Mouse (Mus musculus) forebrain, postnatal 0 days (tissue): ENCODE measurements at regions not wholly inside any gene's neighbourhood (a gene's known extent, or its start where the extent isn't known, plus 50 kb on each side); places are given as distances from the start of the nearest gene placed in this dataset.
A peak's percentile ranks its signal among the peaks of the same experiment; 100 is the strongest.
"Not testable (repeated sequence)": the region's sequence is repeated elsewhere in the genome, so short reads cannot be mapped to it uniquely, and the experiment has no call there.

Experiments used
- ATAC-seq: fragments of 200-750 bp; cut with Nextera tagmentation; 2 replicates; pipeline ENCODE4 v1.8.0; 2017; ENCODE audit warnings: mild to moderate bottlenecking, moderate library complexity
- DNase-seq: peaks from one replicate; pipeline ENCODE4 v3.0.0-alpha.2; 2015
- H3K27ac ChIP-seq: fragments of 300-500 bp; sonication (generic); 2 replicates; pipeline ENCODE4 v1.5.1; 2014; ENCODE audit warnings: low read depth, mild to moderate bottlenecking, antibody characterized with exemption, low read length, moderate library complexity, mixed read lengths
- H3K27me3 ChIP-seq: fragments of 300-500 bp; sonication (generic); 2 replicates; pipeline ENCODE4 v1.6.1; 2014; ENCODE audit warnings: mild to moderate bottlenecking, low read length, mixed read lengths; ENCODE audit not compliant: insufficient read depth
- H3K36me3 ChIP-seq: fragments of 300-500 bp; sonication (generic); 2 replicates; pipeline ENCODE4 v1.6.1; 2014; ENCODE audit warnings: mild to moderate bottlenecking, moderate library complexity; ENCODE audit not compliant: insufficient read depth
- H3K4me1 ChIP-seq: fragments of 300-500 bp; sonication (generic); 2 replicates; pipeline ENCODE4 v1.6.1; 2014; ENCODE audit warnings: antibody characterized with exemption; ENCODE audit not compliant: insufficient read depth
- H3K4me2 ChIP-seq: fragments of 300-500 bp; sonication (generic); 2 replicates; pipeline ENCODE4 v1.6.1; 2014; ENCODE audit warnings: low read depth, mild to moderate bottlenecking, moderate library complexity
- H3K4me3 ChIP-seq: fragments of 300-500 bp; sonication (generic); 2 replicates; pipeline ENCODE4 v1.5.1; 2014; ENCODE audit warnings: low read depth, low read length, mixed read lengths
- H3K9ac ChIP-seq: fragments of 300-500 bp; sonication (generic); 2 replicates; pipeline ENCODE4 v1.6.1; 2014; ENCODE audit warnings: mild to moderate bottlenecking
- H3K9me3 ChIP-seq: fragments of 300-500 bp; sonication (generic); 2 replicates; pipeline ENCODE4 v1.6.1; 2016; ENCODE audit warnings: low read length
- CTCF ChIP-seq: sonication (generic); IDR thresholded peaks from 2 replicates; pipeline ENCODE4 v1.5.1; 2016; ENCODE audit warnings: antibody characterized with exemption, control low read depth, low read depth
- WGBS: fragments of 180-500 bp; shearing (Covaris S2); extraction: QIAGEN DNeasy Blood & Tissue Kit; methylation state at CpG from one replicate; pipeline ENCODE4 v1.1.7; 2014; 5-methylcytosine and 5-hydroxymethylcytosine counted together

DNA sequence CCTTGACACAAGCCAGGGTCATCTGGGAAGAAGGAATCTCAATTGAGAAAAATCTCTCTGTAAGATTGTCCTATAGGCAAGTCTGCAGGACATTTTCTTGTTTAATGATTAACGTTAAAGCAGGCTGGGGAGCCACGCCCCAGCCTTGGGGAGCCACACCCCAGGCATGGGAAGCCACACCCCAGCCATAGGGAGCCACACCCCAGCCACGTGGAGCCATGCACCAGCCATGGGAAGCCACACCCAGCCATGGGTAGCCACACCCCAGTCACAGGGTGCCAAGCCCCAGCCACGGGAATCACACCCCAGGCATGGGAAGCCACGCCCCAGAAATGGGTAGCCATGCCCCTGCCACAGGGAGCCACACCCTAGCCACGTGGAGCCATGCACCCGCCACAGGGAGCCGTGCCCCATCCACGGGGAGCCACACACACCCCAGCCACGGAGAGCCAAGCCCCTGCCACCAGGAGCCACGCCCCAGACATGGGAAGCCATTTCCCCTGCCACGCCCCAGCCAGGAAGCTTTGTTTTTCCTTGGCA lies 94.8 kb upstream of the A430005L14Rik start:
- Histone ChIP-seq H3K36me3 (no peaks in the 10 kb centered on the region), H3K27ac (no peak overlapping the region), H3K9ac (no peak overlapping the region), H3K27me3 (no peaks in the 10 kb centered on the region), H3K4me1 (no peaks in the 10 kb centered on the region), H3K4me2 (no peak overlapping the region), H3K9me3 (no peaks in the 10 kb centered on the region), H3K4me3 (no peak overlapping the region)
- 81% methylated on average over 12 of the region's 12 CpGs for WGBS
- ATAC-seq (no peak), DNase-seq (no peak)
- no peak for TF ChIP-seq CTCF

DNA sequence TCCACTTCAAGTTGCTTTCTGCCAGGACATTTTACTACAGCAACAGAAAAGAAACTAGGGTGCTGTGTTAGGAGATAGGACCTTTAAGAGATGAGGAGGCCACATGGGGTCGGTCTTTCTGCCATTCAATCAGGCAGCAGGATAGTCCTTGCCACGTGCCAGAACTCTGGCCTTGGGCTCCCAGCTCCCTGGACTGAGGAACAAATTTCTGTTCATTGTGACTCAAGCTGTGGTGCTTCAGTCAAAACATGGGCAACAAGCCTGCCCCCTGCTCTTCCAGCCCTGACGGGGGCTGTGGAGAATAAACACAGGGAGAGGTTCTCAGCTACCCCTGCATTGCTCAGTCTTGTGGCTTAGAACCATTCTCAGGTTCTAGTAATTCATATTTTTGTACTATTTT lies 84.7 kb upstream of the A430005L14Rik start:
- no peak for ATAC-seq

DNA sequence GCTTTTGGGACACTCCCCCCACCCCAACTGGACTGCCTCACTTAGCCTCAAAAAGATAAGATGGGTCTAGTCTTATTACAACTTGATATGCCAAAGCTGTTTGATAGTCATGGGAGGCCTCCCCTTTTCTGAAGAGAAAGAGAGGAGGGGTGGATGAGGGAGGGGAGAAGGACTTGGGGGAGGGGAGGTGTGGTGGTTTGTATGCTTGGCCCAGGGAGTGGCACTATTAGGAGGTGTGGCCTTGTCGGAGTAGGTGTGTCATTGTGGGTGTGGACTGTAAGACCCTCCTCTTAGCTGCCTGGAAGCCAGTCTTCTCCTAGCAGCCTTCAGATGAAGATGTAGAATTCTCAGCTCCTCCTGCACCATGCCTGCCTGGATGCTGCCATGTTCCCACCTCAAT lies 82.0 kb upstream of the A430005L14Rik start:
- H3K4me3 ChIP-seq, H3K9ac ChIP-seq, H3K4me1 ChIP-seq, H3K27me3 ChIP-seq, DNase-seq, H3K4me2 ChIP-seq, ATAC-seq, H3K27ac ChIP-seq, H3K9me3 ChIP-seq, H3K36me3 ChIP-seq: not testable (repeated sequence)
- 94% methylated on average over 1 of the region's 1 CpGs for WGBS

More for the DNA sequence above, 84.7 kb upstream of the A430005L14Rik start:
- Histone ChIP-seq H3K9ac (no peak overlapping the region), H3K36me3 (no peaks in the 10 kb centered on the region), H3K27ac (no peak overlapping the region), H3K9me3 (no peaks in the 10 kb centered on the region), H3K4me3 (no peak overlapping the region), H3K27me3 (no peaks in the 10 kb centered on the region), H3K4me1 (no peaks in the 10 kb centered on the region), H3K4me2 (no peak overlapping the region)
- TF ChIP-seq CTCF: no peak
- 66% methylated on average over 3 of the region's 3 CpGs for WGBS
- no peak for DNase-seq

DNA sequence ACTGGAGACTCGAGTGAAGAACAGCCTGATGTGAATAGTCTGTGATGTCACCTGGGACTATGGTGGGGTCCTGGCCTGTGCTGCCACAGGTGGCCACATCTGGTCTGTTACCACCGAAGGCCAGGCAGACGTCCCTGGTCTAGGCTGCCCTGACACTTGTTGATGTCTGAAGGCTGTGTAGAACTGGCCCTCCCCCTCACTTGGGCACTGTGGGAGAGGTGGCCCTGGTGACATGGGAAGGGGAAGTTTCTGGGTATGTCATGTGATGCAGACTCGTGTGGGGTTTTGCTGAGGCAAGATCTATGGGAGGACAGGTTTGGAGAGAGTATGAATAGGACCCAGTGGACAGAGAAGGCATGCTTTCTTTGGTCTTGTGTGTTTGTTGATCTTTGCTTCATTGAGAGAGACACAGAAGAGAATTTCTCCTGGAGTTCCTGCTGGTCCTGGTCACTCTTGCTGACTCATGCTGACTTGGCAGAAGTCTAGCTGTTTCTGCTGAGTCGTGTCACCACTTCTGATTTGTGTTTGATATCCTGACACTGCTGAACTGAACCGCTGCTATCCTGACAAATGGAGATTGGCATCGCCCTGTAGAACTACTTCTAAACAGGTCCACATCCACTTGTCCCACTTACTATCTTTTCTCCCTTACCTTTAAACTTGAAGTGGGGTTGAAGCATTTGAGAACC lies 79.9 kb upstream of the A430005L14Rik start:
- Histone ChIP-seq H3K4me3 (no peak overlapping the region), H3K36me3 (no peaks in the 10 kb centered on the region), H3K4me2 (no peak overlapping the region), H3K9ac (no peak overlapping the region), H3K27me3 (no peaks in the 10 kb centered on the region), H3K4me1 (no peaks in the 10 kb centered on the region), H3K9me3 (no peaks in the 10 kb centered on the region), H3K27ac (no peak overlapping the region)
- TF ChIP-seq CTCF: no peak
- no peak for DNase-seq
- ATAC-seq: no peak
- WGBS: 72% methylated on average over 7 of the region's 7 CpGs

DNA sequence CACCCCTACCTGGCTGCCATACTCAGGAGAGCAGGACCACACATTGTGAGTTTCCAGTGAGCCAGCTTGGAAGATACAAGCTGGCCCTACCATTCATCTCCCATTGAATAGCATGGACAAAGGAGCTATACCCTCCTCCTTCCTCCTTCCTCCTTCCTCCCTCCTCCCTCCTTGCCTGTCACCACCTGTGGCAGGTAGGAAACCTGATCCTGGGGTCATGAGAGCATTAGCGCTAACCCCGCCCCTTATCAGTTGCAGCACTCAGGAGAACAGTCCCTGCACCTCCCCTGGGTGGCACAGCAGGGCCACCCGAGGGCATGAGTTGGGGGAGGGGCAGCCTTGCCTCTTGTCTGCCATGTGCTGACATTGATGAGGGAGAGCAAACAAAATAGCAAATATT lies 74.0 kb upstream of the A430005L14Rik start:
- no peak for TF ChIP-seq CTCF
- DNase-seq (no peak), ATAC-seq (no peak)
- H3K27ac ChIP-seq: no peak overlapping the region
- WGBS: 42% methylated on average over 3 of the region's 3 CpGs
- no peak overlapping the region for H3K4me2 ChIP-seq
- no peaks in the 10 kb centered on the region for H3K36me3 ChIP-seq
- H3K9me3 ChIP-seq: no peaks in the 10 kb centered on the region
- H3K4me1 ChIP-seq: no peaks in the 10 kb centered on the region
- H3K27me3 ChIP-seq: no peaks in the 10 kb centered on the region
- no peak overlapping the region for H3K4me3 ChIP-seq
- no peak overlapping the region for H3K9ac ChIP-seq

DNA sequence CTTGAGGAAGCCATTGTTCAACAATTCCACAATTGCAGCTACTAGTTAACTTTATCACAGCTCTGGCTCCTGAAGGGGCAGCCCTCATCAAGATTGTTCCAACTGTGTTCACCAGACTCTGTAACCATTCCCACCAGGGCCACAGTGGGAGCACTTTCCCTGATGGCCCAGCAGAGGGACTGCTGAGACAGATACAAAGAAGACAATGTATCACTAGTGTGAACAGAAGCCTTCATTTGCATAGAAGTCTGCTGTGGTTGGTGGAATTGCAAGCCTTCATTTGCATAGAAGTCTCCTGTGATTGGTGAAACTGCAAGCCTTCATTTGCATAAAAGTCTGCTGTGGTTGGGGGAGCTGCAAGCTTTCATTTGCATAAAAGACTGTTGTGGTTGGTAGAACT lies 73.0 kb upstream of the A430005L14Rik start:
- DNase-seq (no peak), ATAC-seq (peak; percentile 43; the same call in 1 of the 2 replicates)
- H3K36me3 ChIP-seq: no peaks in the 10 kb centered on the region
- peak; percentile 33; the same call in 1 of the 2 replicates for TF ChIP-seq CTCF
- H3K4me1 ChIP-seq: no peaks in the 10 kb centered on the region
- no peak overlapping the region for H3K4me3 ChIP-seq
- H3K4me2 ChIP-seq: no peak overlapping the region
- H3K9me3 ChIP-seq: no peaks in the 10 kb centered on the region
- no peak overlapping the region for H3K27ac ChIP-seq
- H3K9ac ChIP-seq: no peak overlapping the region
- no peaks in the 10 kb centered on the region for H3K27me3 ChIP-seq

DNA sequence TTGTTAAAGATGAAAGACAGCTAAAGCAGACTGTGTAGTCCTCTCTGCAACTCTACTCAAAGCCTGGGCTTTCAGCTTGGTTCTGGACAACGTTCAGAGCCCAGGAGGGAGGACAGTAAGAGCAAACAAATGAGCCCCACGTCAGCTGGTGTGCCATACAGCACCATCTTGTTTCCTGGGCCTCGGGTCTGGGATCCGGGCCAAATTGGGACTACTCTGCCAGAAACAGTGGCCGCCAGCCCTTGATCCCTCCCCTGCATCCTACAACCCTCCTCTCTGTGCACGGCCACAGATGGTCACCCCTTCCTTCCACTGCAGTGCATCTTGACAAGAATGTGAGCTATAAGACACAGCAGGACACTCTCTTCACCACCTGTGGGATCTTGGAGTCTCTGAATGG lies 71.2 kb upstream of the A430005L14Rik start:
- Histone ChIP-seq H3K36me3 (no peaks in the 10 kb centered on the region), H3K27ac (no peak overlapping the region), H3K9me3 (no peaks in the 10 kb centered on the region), H3K4me2 (no peak overlapping the region), H3K4me1 (peaks cover 2% of the 10 kb centered on the region; the same call in 1 of the 2 replicates), H3K9ac (no peak overlapping the region), H3K4me3 (no peak overlapping the region), H3K27me3 (no peaks in the 10 kb centered on the region)
- ATAC-seq (peak; percentile 65; the same call in 1 of the 2 replicates), DNase-seq (peak; percentile 35)
- WGBS: 40% methylated on average over 6 of the region's 6 CpGs
- no peak for TF ChIP-seq CTCF
